Mouse (Mus musculus) forebrain, embryonic 14.5 days (tissue): ENCODE results near the gene Hyal3. TPM values are rescaled to one million over a fixed set of nuclear protein-coding genes. Genes with fewer than 3 reads are reported as not detected.
A peak's percentile ranks its signal among the peaks of the same experiment; 100 is the strongest.

ENCODE experiments used
- ATAC-seq: fragments of 200-750 bp; cut with Nextera tagmentation; 2 replicates; pipeline ENCODE4 v1.8.0; 2017; ENCODE audit warnings: mild to moderate bottlenecking, moderate library complexity
- DNase-seq: peaks from one replicate; pipeline ENCODE4 v3.0.0-alpha.2; 2015; ENCODE audit warnings: low spot score
- H3K27ac ChIP-seq: fragments of 300-500 bp; sonication (generic); 2 replicates; pipeline ENCODE4 v1.5.1; 2014; ENCODE audit warnings: low read depth, mild to moderate bottlenecking, control low read depth, low read length, moderate library complexity
- H3K27me3 ChIP-seq: fragments of 300-500 bp; sonication (generic); replicated peaks from 2 replicates; pipeline ENCODE4 v1.6.1; 2014; ENCODE audit warnings: low read length, control low read depth, mixed read lengths; ENCODE audit not compliant: control insufficient read depth, insufficient read depth
- H3K36me3 ChIP-seq: fragments of 300-500 bp; sonication (generic); 2 replicates; pipeline ENCODE4 v1.6.1; 2014; ENCODE audit warnings: low read length, control low read depth; ENCODE audit not compliant: control insufficient read depth, insufficient read depth
- H3K4me1 ChIP-seq: fragments of 300-500 bp; sonication (generic); 2 replicates; pipeline ENCODE4 v1.6.1; 2014; ENCODE audit warnings: antibody characterized with exemption, low read length, control low read depth; ENCODE audit not compliant: control insufficient read depth, insufficient read depth
- H3K4me2 ChIP-seq: fragments of 300-500 bp; sonication (generic); 2 replicates; pipeline ENCODE4 v1.6.1; 2014; ENCODE audit warnings: mild to moderate bottlenecking, control low read depth, low read length
- H3K4me3 ChIP-seq: fragments of 300-500 bp; sonication (generic); 2 replicates; pipeline ENCODE4 v1.5.1; 2014; ENCODE audit warnings: low read depth, low read length, control low read depth
- H3K9ac ChIP-seq: fragments of 300-500 bp; sonication (generic); 2 replicates; pipeline ENCODE4 v1.6.1; 2014; ENCODE audit warnings: mild to moderate bottlenecking, low read length, control low read depth, moderate library complexity
- H3K9me3 ChIP-seq: fragments of 300-500 bp; sonication (generic); replicated peaks from 2 replicates; pipeline ENCODE4 v1.6.1; 2016; ENCODE audit warnings: low read length, control low read depth, mixed read lengths; ENCODE audit not compliant: control insufficient read depth
- WGBS: fragments of 180-500 bp; shearing (Covaris S2); extraction: QIAGEN DNeasy Blood & Tissue Kit; methylation state at CpG from one replicate; pipeline ENCODE4 v1.1.7; 2014; 5-methylcytosine and 5-hydroxymethylcytosine counted together
- polyA plus RNA-seq: library from polyadenylated mRNA; unstranded; fragments of >200 nt; fragmentation: Nextera tagmentation; extraction: Ambion mirVana; gene quantifications from 2 replicates; pipeline ENCODE4 v1.2.1, GENCODE M21; 2014

The Hyal3 gene
- polyA plus RNA-seq, 1 experiment from 2014 or later = 1.0 TPM

DNA sequence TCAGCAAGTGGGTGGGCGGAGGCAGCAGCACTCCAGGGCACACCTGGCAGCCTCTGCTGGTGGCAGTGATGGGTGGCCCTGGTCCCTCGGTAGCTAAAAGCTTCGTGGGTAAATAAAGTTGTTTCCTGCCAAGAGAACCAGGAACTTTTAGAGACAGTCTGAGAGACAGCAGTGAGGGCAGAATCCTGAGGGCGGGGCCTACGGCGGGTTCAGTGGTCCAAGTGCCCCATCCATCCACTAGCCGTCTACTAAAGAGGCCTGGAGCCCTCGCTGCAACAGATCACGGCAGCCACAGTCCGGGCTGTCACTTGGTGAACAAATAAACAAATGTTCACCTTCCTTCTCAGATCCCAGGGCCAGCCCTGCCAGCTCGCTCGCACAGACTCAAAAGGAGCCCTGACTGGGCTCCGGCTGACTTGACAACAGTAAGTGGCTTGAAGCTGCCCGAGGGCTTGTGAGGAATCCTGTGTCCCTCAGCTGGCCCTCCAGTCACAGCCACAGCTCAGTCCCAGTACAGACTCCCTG, 49.3 kb downstream of the Hyal3 start:
- ATAC-seq (peak; percentile 8; the same call in 1 of the 2 replicates), DNase-seq (peak; percentile 69)
- WGBS = 4% methylated on average over 14 of the region's 14 CpGs
- peak overlapping the region; percentile 48 for H3K4me2 ChIP-seq
- peak overlapping the region; percentile 96 for H3K27ac ChIP-seq
- peaks cover 14% of the 10 kb centered on the region for H3K36me3 ChIP-seq
- no peaks in the 10 kb centered on the region for H3K27me3 ChIP-seq
- peaks cover 69% of the 10 kb centered on the region for H3K4me1 ChIP-seq
- H3K4me3 ChIP-seq = peak overlapping the region; percentile 7; the same call in 1 of the 2 replicates
- H3K9ac ChIP-seq = peak overlapping the region; percentile 69
- no peaks in the 10 kb centered on the region for H3K9me3 ChIP-seq

DNA sequence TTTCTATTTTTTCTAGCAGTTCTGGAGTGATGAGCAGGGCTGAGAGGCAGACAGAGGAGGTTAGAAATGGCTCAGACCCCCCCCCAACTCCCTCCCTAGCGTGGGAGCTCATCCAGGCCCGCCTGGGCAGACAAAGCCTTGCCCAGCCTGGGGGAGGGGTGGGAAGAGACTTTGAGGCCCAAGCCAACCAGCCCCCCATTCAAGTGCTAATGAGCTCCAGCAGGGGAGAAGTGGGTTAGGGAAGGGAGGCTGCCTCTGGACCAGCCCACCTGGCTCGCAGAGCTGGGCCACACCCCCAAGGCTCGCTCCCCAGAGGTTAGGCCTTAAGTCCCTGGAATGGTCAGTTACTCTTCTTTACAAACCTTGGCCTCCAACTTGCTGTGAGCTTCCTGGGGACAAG, 50.0 kb downstream of the Hyal3 start:
- WGBS = 0% methylated on average over 4 of the region's 4 CpGs
- Histone ChIP-seq H3K27ac (peak overlapping the region; percentile 96), H3K9me3 (no peaks in the 10 kb centered on the region), H3K4me2 (peak overlapping the region; percentile 48), H3K4me1 (peaks cover 69% of the 10 kb centered on the region), H3K4me3 (0 out of 2 replicates have a peak overlapping the region, but pooled peaks have one; percentile 7), H3K27me3 (no peaks in the 10 kb centered on the region), H3K36me3 (0 out of 2 replicates have a peak, but pooled peaks cover 9% of the 10 kb centered on the region), H3K9ac (peak overlapping the region; percentile 69)
- peak; percentile 36 for ATAC-seq
- DNase-seq = peak; percentile 92

DNA sequence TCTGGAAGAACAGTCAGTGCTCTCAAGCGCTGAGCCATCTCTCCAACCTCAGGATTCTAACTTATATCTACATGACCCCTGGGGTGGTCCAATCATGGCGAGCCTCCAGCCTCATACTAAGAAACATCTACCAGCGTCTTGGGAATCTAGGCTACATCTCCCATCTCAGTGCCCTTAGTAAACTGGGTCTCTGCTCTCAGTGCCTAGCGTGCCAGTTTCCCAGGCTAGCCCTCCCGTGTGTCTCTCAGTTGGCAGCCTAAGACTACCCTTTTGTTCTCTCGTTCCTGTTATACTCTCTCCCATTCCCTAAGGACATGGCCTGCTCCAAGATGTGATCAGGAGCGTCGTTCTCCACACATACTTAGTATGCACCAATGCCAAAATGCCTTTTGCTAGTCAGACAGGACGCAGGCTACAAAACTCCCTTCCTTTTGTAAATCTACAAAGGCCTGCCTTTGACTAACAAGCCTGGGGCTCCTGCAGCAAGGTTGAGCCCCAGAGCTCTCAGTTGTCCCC, 50.8 kb downstream of the Hyal3 start:
- Histone ChIP-seq H3K27ac (peak overlapping the region; percentile 96), H3K9me3 (no peaks in the 10 kb centered on the region), H3K4me3 (no peak overlapping the region; the same call in 1 of the 2 replicates), H3K27me3 (no peaks in the 10 kb centered on the region), H3K9ac (peak overlapping the region; percentile 78; the same call in 1 of the 2 replicates), H3K4me1 (peaks cover 67% of the 10 kb centered on the region), H3K36me3 (0 out of 2 replicates have a peak, but pooled peaks cover 9% of the 10 kb centered on the region), H3K4me2 (peak overlapping the region; percentile 92)
- ATAC-seq (no peak), DNase-seq (no peak)
- WGBS = 18% methylated on average over 9 of the region's 9 CpGs

GRCm38 (mm10) chr9:107631861-107632260, 51.2 kb downstream of the Hyal3 start:
- Histone ChIP-seq H3K4me1 (peaks cover 66% of the 10 kb centered on the region), H3K9me3 (no peaks in the 10 kb centered on the region), H3K36me3 (0 out of 2 replicates have a peak, but pooled peaks cover 9% of the 10 kb centered on the region), H3K4me3 (peak overlapping the region; percentile 79; the same call in 1 of the 2 replicates), H3K4me2 (peak overlapping the region; percentile 92), H3K9ac (peak overlapping the region; percentile 78), H3K27ac (peak overlapping the region; percentile 96), H3K27me3 (no peaks in the 10 kb centered on the region)
- WGBS = 51% methylated on average over 8 of the region's 8 CpGs
- ATAC-seq (no peak), DNase-seq (no peak)

DNA sequence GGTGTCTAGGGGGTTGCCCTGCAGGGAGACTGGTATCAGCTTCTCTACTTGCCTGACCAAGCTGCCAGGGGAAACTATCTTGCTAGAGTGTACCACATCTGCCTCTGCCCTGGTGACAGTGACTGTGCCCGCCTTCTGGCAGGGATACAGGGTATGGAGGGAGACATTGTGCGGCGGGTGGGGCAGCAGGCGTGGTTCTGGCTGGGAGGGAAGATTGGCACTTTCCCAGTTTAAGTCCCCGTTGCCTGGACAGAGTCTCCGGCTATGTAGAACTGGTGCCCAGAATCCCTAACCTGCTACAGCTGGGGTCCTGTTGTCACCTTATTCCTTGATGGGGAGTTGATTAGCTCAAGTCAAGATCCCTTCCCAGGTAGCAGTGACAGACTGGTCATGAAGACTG, 51.9 kb downstream of the Hyal3 start:
- 9% methylated on average over 6 of the region's 6 CpGs for WGBS
- no peak for ATAC-seq
- Histone ChIP-seq H3K36me3 (0 out of 2 replicates have a peak, but pooled peaks cover 9% of the 10 kb centered on the region), H3K9ac (peak overlapping the region; percentile 78), H3K4me2 (peak overlapping the region; percentile 92), H3K4me3 (peak overlapping the region; percentile 79), H3K27ac (peak overlapping the region; percentile 96), H3K9me3 (no peaks in the 10 kb centered on the region), H3K27me3 (no peaks in the 10 kb centered on the region), H3K4me1 (peaks cover 66% of the 10 kb centered on the region)
- DNase-seq = no peak

DNA sequence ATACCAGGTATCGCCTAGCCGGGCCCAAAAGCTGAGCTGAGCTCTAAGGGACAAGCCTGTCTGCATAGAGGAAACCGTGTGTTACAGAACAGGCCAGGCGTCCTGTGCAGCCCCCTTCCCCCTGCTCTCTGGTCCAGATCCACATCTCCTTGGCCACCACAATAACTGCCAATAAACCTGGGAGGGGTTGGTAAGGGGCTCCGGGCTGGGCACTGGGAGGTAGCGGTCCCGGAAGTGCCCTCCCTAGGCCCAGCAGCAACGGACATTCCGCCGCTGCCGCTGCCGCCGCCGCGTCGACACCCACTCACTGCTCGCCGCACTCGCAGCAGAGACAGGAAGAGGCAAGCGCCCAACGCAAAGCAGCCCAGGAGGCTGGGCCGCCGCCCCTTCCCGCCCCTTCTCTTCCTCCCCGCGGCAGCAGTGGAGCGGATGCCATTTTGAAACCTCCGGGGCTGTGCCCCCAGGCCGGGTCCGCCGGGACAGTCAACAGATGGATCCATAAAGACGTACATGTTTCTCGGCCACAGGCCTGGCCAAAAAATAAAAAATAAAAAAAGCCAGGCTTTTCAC, 52.6 kb downstream of the Hyal3 start:
- Histone ChIP-seq H3K36me3 (0 out of 2 replicates have a peak, but pooled peaks cover 9% of the 10 kb centered on the region), H3K27me3 (no peaks in the 10 kb centered on the region), H3K9ac (peak overlapping the region; percentile 78), H3K4me3 (peak overlapping the region; percentile 79), H3K27ac (peak overlapping the region; percentile 96), H3K4me2 (peak overlapping the region; percentile 92), H3K9me3 (no peaks in the 10 kb centered on the region), H3K4me1 (peaks cover 62% of the 10 kb centered on the region)
- peak; percentile 80 for DNase-seq
- peak; percentile 25 for ATAC-seq
- WGBS = 2% methylated on average over 33 of the region's 33 CpGs

DNA sequence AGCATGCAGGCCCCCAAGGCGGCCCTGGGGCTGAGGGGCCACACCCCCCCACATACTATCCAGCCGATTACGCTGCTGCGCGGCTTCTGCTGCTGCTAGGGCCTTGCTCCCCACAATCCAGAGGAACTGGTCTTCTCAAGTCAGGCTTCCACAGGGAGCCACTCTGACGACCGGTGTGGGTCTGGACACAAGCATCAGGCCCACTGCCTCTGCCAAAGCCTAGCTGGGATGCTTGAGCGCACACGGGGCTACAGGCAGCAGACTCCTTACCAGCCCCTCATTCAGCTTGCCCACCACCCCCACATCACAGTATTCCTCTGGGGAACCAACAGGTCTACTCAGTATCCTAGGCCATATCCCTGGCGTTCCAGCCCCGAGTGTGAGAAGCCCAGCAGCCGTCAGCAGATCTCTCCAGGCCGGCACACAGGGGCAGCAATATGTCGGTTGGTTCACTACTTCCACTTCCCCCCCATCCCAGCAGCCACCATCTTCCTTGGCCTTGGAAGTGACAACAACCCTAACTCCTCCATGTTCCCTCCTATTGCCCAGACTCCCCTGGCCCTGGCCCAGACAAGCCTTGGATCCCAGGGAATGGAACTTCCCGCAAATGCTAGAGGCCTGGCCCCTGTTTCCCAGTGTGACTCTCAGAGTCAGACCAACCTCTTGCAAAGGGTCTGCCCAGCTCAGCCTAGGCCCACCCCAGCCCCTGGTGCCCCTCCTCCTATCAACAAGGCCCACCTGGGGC, 53.2 kb downstream of the Hyal3 start:
- ATAC-seq (no peak), DNase-seq (no peak)
- peak overlapping the region; percentile 79 for H3K4me3 ChIP-seq
- H3K27me3 ChIP-seq = no peaks in the 10 kb centered on the region
- H3K4me1 ChIP-seq = peaks cover 56% of the 10 kb centered on the region
- H3K27ac ChIP-seq = peak overlapping the region; percentile 96
- 0 out of 2 replicates have a peak, but pooled peaks cover 7% of the 10 kb centered on the region for H3K36me3 ChIP-seq
- H3K9me3 ChIP-seq = no peaks in the 10 kb centered on the region
- WGBS = 1% methylated on average over 15 of the region's 15 CpGs
- peak overlapping the region; percentile 78 for H3K9ac ChIP-seq
- peak overlapping the region; percentile 92 for H3K4me2 ChIP-seq

- Histone ChIP-seq H3K27me3 (no peaks in the 10 kb centered on the region), H3K4me3 (peak overlapping the region; percentile 79), H3K36me3 (0 out of 2 replicates have a peak, but pooled peaks cover under 1% of the 10 kb centered on the region), H3K4me1 (peaks cover 48% of the 10 kb centered on the region), H3K4me2 (peak overlapping the region; percentile 92), H3K27ac (peak overlapping the region; percentile 96), H3K9me3 (no peaks in the 10 kb centered on the region), H3K9ac (peak overlapping the region; percentile 78)
- no peak for DNase-seq
- 0% methylated on average over 35 of the region's 35 CpGs for WGBS
- ATAC-seq = no peak
Observed at GRCm38 (mm10) chr9:107634406-107635278, 54.0 kb downstream of the Hyal3 start.
